12 mouse cellular contexts compared by ENCODE assay signal in the genomic region with DNA sequence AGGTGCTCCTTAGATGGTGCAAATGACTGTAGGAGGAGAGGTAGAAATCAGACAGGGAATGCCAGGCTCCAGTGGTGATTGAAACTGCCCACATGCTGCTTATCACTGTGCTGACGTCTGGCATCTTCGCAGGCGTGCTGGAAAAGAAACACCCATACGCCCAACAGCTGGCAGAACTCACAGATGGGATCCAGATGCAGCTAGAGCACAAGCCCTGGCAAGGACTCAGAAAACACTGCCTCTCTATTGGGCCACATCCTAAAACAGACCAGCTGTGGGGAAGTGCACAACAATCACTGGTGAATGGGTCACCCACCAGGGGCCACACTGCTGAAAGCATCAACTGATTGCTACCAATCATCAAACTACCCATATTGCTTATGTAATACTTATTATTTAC.
A peak's percentile ranks its signal among the peaks of the same experiment; 100 is the strongest.
DNase-seq lines count a peak whose midpoint lies in the region; ATAC-seq and TF ChIP-seq lines count a peak whose summit lies in the region.
"Had no signal": no experiment of that assay in that cellular context is flagged by ENCODE, and none has a peak within 500 bp of the region (broad histone marks: within the 10 kb centered on the region; RNA-seq: fewer than 3 reads in every experiment).

No protein-coding gene starts in this region.

- no peaks in the 10 kb centered on the region for H3K36me3 ChIP-seq in lung, postnatal 0 days (ENCODE audit: insufficient read depth, low read length)
- H3K36me3 ChIP-seq: hindbrain, embryonic 10.5 days had no signal

- no peaks in the 10 kb centered on the region for H3K4me1 ChIP-seq in lung, postnatal 0 days (ENCODE audit: insufficient read depth, low read depth, low read length)
- H3K4me1 ChIP-seq: hindbrain, embryonic 10.5 days had no signal

- TF ChIP-seq CTCF in gastrocnemius, adult 2 months (IDR thresholded peaks at IDR 0.05) = no peak
- no peak for TF ChIP-seq CTCF in lung, postnatal 0 days (IDR thresholded peaks at IDR 0.05)

- no peak overlapping the region for H3K4me3 ChIP-seq in gastrocnemius, adult 2 months
- no peak overlapping the region for H3K4me3 ChIP-seq in lung, postnatal 0 days (ENCODE audit: low read depth, low read length)
- H3K4me3 ChIP-seq: hindbrain, embryonic 10.5 days had no signal

- intact Hi-C loops in gastrocnemius, adult 2 months (cut with DNase I) = loop anchor here (10.0 kb wide), 1 partner anchor 288 kb away; no protein-coding TSS in a partner anchor

- DNase-seq in embryo, embryonic 11 days = peak; percentile 51
- peak; percentile 55 for DNase-seq in gastrocnemius, adult 2 months
- peak; percentile 44 for DNase-seq in hindlimb bud, embryonic 11.5 days (ENCODE audit: extremely low spot score, low read depth, low spot score)
- DNase-seq in lung, postnatal 0 days (ENCODE audit: low spot score) = peak; percentile 72
- no peak for DNase-seq in T-cell, adult 2 months (ENCODE audit: low spot score)
- no peak for DNase-seq in retina, embryonic 14.5 days (ENCODE audit: low spot score)
- no peak for DNase-seq in layer of hippocampus, postnatal 10 days (ENCODE audit: low spot score in 2 of 2)
- DNase-seq: cerebellum, adult 2 months; right cerebral cortex, postnatal 14 days had no signal

- 63% methylated on average over 4 of the region's 4 CpGs for WGBS in lung, postnatal 0 days

- peak; percentile 88 for ATAC-seq in lung, postnatal 0 days
- no peak for ATAC-seq in megakaryocyte, adult 5-6 weeks (ENCODE audit: poor library complexity, severe bottlenecking)

- H3K9me3 ChIP-seq in lung, postnatal 0 days (ENCODE audit: low read length) = no peaks in the 10 kb centered on the region
- H3K9me3 ChIP-seq: hindbrain, embryonic 10.5 days had no signal

- H3K9ac ChIP-seq in lung, postnatal 0 days (replicated peaks; ENCODE audit: low read depth) = no peak overlapping the region

- no peaks in the 10 kb centered on the region for H3K27me3 ChIP-seq in lung, postnatal 0 days (replicated peaks; ENCODE audit: insufficient read depth, low read length)

- no peak overlapping the region for H3K4me2 ChIP-seq in lung, postnatal 0 days (replicated peaks; ENCODE audit: low read depth, low read length)

- TF ChIP-seq EP300 in lung, postnatal 0 days (IDR thresholded peaks at IDR 0.05) = peak; percentile 50; the same call in 1 of the 2 replicates

- H3K27ac ChIP-seq in gastrocnemius, adult 2 months = no peak overlapping the region
- no peak overlapping the region for H3K27ac ChIP-seq in lung, postnatal 0 days (ENCODE audit: low read length)
- H3K27ac ChIP-seq: hindbrain, embryonic 10.5 days; macrophage had no signal

Comparison
In these comparisons a context has a peak if more than half of its experiments do, and no peak if none do; other contexts are left out.
1. DNase-seq: peak in embryo, embryonic 11 days (single experiment), gastrocnemius, adult 2 months (single experiment), hindlimb bud, embryonic 11.5 days (single experiment) and lung, postnatal 0 days (single experiment); none in T-cell, adult 2 months (single experiment), retina, embryonic 14.5 days (single experiment) and layer of hippocampus, postnatal 10 days (0 of 2).